Mouse (Mus musculus) embryo, embryonic 11 days (tissue): ENCODE results near the gene Prss34.

Experiments used
- DNase-seq: peaks from one replicate; pipeline ENCODE4 v3.0.0-alpha.2; 2015

Gene Prss34

DNA sequence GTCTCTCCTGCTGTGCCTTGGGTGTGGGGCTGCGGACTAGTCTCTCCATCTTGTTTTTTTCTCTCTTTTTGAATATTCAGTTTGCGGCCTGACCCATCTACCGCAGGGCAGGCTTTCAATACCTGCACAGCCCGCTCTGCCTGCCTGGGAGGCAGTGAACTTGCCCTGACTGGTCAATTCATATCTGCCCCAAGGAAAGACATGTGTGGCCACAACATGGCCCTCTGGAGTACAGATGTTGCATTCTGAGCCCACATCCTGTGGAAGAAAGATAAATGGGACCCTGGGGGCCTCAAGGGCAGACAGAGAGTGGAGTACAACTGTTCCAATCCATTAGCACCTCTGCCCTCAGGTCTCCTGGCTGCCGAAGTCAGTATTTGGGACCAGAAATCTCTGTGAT, at the start of gene Prss34:
Gene Prss34 (plus strand): TSS at position 301 of the 400 bp plus-strand sequence.
- DNase-seq, result no peak

DNA sequence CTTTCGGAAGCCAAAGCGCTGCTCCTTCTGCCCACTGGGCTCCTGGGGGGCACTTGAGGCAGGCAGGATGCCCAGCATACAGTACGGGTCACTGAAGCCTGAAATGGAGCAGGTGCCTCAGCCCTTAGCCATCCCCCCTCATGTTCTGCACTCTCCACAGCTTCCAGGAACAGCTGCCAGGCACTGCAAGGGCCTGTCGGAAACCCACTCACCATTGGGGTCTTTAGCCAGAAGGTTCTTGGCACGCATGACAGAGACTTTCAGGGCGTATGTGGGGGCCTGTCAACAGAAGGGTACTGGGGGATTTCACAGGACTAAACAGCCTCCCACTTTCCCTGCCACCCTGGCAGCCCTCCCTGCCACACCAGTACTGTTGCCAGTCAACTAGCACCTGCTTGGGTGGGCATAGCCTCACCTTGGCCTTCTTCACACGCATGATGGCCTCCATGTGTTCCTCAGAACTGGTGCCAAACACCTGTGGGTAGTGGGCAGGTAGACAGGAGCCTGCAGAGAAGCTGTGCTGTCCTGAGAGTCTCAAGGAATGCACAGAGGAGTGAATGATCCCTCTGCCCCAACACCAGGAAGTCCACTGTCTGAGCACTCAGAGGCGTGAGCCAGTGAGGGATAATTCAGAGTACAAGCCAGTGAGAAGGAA, 47.9 kb upstream of the Prss34 start:
- DNase-seq, result no peak

DNA sequence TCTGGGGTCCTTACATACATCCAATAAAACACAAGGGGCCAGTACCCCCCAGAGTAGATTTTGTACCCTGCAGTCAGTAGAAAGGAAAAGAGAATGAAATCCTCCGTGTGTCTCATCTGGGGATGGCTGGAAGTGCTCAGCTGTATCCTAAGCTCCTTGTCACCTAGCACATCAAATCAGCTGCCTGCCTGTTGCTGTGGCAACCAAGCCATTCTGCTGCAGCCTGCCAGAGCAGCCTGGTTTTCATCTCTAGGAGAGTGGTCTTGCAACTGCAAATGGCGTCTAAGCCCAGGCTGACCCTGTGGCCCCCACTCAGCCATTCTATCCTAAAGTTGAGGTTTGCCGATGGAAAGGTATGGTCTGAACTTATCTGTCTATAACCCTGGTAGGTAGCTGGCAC, 45.6 kb upstream of the Prss34 start:
- DNase-seq, result peak; percentile 35

DNA sequence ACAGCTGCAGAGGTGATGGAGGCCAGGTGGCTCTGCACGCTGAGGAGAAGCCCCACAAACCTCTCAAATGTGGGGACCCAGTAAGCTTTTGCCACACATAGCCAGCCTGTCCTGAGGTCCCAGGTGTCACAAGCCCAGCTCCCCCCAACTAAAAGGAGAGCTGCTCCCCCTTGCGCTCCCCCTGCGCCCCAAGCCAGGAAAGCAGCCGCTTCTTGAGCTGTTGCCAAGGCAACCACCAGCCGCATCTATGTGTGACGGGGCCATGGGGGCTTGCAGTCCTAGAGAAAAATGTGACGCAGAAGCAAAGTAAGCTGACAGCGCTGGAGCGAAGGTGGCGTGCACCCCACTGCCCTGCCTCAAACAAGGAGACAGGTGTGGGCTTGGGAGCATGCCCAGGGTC, 44.4 kb upstream of the Prss34 start:
- DNase-seq, result no peak

DNA sequence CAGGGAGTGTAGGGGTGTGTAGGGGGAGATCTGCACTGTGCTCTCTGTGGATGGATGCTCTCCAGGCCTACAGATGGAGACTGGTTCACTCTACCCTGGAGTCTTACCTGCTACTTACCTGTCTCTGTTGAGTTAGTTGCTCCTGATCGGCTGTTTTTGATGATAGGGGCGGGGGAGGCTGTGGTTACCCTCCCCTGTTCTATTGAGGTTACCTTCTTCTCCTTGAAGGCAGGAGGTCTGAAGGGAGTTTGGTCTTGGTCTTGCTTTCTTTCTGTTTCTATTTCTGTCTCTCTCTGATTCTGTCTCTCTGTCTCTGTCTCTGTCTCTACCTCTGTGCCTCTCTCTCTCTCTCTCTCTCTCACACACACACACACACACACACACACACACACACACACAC, 43.1 kb upstream of the Prss34 start:
- DNase-seq, result no peak

DNA sequence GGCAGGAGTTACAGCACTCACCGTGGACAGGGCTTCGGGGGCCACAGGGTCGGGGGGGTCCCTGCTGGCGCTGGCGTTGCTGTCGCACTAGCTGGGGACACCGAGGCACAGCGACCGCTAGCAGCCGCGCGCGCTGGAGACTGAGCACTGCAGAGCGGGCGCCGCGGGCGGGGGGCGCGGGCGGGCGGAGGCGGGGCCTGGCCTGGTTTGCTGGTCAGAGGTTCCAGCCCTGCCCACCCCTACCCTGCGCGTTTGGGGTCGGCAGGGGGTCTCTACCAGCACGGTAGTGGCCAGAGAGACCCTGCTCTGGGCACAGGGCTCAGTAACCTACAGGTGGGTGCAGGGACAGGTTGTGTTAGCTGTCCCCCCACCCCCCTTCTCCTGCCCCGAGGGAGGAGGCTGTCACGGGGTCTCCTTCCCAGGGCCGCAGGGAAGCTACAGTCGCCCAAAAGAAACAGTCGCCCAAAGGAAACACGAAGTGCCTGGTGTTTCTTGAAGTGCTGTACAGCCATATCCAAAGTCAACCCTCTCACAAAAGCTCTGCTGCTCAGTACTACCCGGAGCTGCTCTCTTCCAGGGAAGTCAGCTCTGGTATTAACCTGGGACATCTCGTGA, 41.9 kb upstream of the Prss34 start, which contains the start of gene Baiap3:
Gene Baiap3 (minus strand): TSS at position 225 of the 615 bp plus-strand sequence.
- peak; percentile 66 for DNase-seq

DNA sequence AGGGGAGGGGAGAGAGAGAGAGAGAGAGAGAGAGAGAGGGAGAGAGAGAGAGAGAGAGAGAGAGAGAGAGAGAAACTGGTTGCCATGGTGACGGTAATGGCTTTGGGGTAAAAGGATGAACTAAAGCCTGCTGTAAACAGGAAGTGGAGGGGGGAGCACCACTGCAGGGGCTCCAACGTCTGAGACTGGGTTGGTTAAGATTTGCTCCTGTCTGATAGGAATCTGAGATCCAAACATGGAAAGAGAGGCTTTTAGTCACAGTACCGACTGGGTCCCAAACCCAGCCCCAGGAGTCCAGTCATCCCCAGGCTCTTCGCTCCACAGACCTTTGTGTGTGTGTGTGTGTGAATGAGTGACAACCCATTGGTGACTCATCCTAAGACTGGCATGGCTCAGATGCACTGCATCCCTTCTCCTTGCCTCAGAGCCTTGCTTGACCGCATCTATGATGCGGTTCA, 40.4 kb upstream of the Prss34 start:
- DNase-seq, result no peak

DNA sequence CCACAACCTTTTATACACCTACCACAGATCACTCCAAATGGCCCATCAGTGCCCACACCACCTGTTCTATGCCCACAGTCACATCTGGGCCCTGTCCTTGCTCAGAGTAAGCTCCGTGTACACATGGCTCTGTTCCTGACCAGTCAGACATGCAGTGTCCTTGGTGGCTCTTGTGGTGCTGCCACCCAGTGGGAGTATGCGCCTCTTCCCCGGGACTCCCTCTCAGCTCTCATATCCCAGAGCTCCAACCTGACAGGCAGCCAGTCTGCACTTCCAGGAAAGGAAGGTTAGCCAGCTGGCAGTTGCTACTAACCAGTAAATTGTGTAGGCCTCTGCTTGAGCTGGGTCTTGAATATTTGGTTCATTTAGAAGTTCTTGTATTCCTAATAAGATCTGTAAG, 33.7 kb upstream of the Prss34 start:
- DNase-seq, result no peak

DNA sequence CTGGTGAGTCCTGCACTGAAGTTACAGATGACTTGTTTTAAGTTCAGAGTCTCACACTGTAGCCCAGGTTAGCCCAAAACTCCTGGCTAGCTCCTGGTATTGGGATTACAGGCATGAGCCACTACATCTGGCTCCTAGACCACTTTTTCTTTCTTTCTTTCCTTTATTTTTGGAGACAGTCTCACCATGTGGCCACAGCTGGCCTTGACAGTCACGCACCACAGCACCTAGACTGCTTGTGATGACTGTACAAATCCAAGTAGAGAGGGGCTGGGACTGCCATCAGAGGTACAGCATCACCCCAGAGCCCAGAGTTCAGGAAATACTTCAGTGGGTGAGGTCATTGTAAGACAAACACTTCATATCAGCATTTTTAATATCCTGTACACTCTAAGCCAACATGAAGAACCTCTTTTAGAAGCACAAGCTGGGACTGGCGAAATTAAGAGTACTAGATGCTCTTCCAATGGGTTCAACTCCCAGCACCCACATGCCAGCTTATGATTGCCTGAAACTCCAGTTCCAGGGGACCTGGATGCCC, 27.3 kb upstream of the Prss34 start:
- no peak for DNase-seq

DNA sequence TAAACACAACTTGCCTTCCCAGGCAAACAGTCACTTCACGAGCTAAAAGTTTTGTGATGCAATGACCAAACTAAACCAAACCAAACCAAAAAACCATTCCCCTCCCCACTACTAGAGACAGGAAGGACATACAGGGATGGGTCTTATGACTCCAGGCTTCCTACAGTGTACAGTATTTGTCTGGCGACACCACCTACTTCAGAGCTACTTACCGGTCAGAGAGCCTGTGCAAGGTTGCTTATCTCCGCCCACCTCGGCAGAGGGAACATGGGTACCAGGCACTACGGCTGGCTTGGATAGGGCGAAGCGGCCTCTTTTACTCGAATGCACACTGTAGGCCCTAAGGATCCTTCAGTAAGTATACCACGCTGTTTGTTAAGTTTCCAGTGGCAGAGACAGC, 25.9 kb upstream of the Prss34 start:
- peak; percentile 43 for DNase-seq

DNA sequence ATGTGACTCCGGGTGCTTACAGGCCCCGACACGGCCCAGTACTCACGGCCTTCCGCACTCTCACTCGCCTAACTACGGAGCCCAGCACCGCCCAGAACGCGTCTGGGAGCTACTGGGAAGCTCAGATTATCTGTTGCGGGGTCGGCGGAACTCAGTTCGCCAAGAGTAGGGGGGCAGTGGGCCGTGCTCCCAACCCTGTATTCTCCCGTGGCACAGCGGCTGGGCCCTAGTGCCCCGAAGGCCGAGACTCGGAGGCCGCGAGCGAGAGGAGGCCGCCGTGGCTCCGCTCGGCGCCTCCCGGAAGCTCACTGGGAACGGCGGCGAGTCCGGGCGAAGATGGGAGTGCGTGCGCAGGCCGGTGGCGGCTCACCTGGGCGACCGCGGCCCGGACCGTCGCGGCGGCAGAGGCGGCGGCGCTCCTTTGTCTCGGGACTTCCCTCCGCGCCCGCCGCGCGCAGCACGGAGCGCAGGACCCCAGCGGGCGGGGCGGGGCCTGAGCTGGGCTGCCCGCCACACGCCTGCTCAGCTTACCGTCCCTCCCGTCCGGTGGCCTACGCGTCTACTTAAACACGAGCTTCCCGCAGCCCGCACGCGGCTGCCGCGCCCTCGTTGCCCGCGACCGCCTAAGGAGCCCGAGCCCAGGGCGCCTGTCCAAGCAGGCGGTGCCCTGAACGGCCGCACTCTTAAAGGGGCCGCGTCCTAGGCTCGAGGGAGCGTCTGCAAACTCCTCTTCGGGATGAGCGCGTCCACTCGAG, 25.1 kb upstream of the Prss34 start:
- DNase-seq, result peak; percentile 95

DNA sequence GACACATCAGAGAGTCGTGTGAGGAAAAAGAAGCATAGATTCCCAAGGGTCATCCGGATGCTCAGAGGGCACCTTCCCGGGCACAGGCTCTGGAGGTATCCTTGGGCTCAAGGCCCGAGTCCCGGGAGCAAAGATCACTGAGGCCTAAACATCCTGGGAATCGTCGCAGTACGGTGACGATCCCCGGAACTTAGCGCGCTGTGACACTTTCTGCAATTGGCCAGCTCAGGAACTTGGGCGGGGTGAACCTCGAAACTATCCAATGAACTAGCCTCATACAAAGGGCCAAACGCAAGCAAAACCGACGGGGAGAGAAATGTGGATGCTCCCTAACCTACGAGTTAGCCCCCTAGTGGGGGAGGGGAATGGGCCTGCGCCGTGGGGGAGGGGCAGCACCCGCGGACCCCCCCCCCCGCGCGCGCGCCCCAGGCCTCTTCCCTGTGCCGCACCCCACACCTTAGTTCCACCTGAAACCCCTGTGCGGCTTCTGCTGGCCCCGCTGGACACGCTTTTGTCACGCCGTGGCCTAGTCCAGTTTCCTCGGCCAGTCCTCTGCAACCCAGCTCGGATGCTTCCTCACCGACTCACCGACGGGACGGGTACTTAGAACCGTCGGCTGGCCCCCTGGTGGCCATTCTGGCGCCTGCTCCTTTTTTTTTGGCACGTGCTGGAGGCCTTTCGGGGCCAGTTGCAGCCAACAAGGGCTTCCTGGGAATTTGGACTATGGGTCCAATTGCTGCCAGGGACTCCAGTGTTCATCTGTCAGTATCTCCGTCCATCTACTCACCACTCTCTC, 24.3 kb upstream of the Prss34 start:
- DNase-seq, result peak; percentile 96

DNA sequence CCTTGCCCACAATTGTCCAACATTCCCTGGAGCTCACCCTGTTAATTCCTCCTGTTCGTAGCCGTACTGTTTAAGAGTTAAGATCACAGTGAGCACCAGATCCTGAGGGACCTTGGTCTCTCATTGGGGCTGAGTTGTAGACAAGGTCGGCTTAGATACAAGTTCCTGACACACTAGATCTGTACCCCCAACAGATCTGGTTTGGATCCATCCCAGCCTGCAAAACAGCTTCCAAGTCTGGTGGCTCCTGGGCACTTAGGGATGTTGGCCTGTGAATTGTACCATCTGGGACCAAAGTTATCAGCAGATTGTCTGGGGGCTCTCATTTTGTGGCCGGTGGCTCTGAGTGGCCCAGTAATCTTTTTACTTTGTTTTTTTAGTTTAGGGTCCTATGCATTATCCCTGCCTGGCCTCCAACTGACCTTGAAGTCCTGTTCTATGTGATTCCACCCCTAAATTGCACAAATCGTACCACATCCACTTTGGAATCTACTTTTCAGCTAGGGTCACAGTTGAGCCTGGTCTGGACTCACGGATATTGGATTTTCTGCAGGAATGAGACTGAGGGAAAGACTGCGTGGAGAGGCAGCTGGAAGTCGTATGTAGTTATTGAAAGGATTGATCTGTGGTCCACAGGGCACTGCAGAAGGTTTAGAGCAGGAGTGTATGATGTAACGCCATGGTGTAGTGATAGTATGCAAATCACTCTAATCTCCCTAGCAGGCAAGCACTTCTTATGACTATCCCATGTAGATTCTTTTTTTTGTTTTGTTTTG, 23.4 kb upstream of the Prss34 start, which contains the start of gene Ube2i:
Gene Ube2i (minus strand): TSS at position 52 of the 776 bp plus-strand sequence.
- no peak for DNase-seq

DNA sequence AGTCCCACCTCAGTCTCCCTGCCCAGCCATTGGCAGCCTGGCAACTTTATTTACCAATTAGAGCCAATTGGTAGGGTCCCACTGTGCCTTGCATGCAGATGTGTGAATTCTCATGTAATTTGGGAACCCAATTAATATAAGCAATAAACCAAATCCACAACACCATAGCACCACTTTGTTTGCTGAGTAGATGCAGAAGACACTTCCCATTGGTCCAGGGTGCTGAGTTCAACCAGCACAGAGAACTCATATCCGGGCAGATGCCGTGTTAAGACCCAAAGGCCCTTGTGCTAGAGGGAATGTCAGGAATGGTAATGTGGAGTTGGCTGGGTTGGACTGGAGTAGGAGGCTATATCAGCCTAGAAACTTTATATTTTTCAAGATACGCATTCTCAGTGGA, 22.4 kb upstream of the Prss34 start:
- DNase-seq, result no peak

DNA sequence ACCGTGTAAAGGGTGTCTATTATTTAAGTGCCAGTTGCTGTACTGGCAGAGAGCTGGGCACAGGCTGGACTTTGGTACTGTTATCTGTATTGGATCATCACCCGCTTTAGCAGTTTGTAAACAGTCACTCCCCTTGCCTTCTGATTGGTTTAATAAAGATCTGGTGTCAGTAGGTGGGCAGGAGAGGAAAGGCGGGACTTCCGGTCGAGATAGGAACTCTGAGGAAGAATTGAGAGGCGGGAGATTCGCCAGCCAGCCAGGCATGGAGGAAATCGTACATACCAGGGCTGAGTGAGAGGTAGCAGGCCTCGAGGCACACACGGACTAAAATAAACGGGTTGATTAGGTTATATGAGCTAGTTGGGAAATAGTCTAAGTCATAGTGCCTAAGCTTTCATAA, 16.1 kb upstream of the Prss34 start:
- DNase-seq, result no peak

DNA sequence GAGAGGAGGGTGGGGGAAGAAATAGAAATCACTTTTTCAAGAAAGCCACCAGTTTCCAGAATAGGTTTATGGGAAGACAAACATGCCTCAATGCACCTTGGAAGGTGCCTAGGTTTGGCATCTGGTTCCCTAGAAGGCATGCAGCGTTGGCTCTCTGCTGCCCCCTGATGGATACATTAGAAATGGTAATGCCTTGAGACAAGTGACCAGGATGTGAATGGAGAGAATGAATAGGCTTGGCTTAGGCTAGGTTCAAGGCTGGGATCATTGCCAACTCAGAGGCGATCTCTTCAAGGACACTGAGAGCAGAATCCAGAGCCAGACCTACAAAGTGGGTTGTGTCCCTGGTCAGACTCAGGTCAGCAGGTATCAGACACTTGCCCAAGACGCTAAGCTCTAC, 13.2 kb upstream of the Prss34 start:
- peak; percentile 73 for DNase-seq

DNA sequence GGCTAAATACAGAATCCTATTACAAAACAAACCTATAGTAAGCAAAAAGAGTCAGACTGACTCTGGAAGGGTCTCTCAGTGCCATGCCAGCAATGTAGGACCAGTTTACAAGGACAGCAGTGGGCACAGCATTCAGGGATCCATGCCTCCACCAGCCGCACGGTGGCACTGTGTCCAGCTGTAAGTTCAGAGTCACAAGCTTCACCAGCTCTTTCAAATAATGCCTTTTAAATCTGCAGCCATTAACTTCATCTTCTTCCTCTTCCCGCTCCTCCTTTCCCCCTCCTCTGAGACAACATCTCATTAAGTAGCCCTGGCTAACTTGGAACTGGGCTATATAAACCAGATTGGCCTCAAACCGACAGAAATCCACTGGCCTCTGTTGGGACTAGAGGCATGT, 9.4 kb upstream of the Prss34 start:
- peak; percentile 67 for DNase-seq

DNA sequence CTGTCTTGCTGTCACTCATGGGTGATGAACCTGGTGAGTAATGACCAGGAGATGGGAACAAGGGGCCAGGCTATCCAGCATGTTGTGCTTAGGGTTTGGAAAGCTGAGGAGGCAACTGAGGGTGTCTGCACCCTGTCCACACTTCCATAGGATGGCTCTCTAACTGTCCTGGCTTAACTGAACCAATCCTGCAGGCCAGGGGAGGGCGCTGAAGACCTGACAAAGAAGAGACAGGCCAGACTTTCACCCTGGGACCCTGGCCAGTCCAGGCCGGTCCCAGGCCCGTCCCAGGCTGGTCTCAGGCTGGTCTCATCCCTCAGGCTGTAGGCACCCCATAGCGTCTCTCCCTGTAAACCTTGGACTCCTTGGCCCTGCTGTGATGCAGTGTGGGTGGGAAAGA, 7.8 kb upstream of the Prss34 start:
- DNase-seq, result no peak

DNA sequence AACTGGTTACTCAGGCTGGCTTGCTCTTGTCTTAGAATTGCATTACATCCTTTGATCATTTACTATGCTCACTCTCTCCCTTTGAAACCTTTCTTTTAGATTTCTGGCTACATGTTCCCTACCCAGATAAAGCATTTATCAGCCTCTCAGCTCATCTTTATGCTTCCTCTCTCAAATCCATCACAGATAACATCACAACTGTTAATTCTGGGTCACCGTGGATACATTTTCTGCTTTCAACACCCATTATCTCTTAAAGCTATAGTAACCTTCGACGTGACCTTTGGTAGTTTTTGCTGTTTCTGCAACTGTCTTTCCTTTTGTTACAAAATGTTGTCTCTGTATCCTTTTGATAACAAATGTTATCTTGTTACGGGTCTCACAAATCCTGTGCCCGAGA, 4.7 kb upstream of the Prss34 start:
- no peak for DNase-seq

DNA sequence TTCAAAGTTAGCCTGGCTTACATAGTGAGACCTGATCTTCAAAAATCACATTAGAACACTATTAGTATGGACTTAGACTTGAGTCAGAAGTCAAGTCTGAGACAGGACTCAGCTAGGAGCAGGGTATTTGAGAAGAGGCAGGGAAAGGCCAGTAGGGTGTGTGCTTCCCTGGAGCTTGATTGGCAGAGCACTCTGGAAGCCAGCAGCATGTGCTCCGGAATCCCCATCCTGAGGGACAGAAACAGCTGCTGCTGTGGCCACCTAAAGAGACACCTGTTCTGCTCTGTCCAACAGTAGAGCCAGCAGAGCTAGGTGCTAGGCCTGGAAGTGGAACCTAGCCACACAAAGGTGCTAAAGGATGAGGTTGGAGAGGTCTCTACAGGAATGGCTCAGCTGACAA, 4.1 kb upstream of the Prss34 start:
- DNase-seq, result no peak

DNA sequence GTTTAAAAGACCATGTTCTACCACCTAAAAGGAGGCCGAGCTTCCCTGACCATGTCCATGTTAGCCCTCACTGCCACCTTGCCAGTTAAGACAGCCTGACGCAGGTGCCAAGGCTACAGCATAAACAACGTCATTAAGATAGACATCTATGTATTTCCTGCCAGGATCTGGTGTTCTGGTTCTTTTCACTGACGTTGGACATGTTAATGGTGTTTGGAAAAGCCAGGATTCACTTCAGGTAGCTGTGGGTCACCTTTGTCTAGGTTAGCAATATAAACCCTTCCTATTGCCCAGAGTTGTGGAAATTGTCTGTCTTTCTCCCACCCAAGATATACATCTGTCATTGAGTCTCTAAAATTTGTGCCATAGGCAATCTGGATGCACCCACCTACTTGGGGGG, 10.2 kb downstream of the Prss34 start, which contains the start of gene Prss28:
Gene Prss28 (plus strand): TSS at position 301 of the 400 bp plus-strand sequence.
- DNase-seq, result no peak

DNA sequence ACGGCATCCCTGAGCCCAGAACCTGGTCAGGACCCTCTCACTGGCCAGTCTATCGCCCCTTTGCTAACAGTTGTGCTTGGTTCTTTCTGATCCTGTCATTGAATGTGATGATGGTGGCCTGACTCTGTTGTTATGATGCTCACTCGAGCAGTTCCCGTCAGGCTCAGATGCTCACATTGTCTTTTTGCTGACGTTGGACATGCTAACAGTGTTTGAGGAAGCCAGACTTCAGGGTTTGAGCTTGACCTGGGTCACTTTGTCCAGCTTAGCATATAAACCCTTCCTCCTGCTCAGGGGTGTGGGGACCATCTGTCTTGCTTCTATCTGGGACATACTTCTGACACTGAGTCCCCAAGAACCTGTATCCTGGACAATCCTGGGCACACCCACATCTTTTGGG, 20.2 kb downstream of the Prss34 start, which contains the start of gene Prss29:
Gene Prss29 (plus strand): TSS at position 301 of the 400 bp plus-strand sequence.
- DNase-seq, result no peak
